Mouse (Mus musculus): Measurements from ENCODE around the gene Zfp3. TPM values are rescaled to one million over a fixed set of nuclear protein-coding genes. Genes with fewer than 3 reads are reported as not detected.
A peak's percentile ranks its signal among the peaks of the same experiment; 100 is the strongest.
"Not testable (repeated sequence)": the region's sequence is repeated elsewhere in the genome, so short reads cannot be mapped to it uniquely, and the experiment has no call there.

The Zfp3 gene
- polyA plus RNA-seq, 1 experiment from 2014 or later: 16.3 TPM

- ATAC-seq (ENCODE audit: low FRiP score): no peak
These were observed 22.4 kb upstream of the Zfp3 start for GRCm38 (mm10) chr11:70741603-70742002.

GRCm38 (mm10) chr11:70742117-70742516 lies 21.9 kb upstream of the Zfp3 start:
- no peak for ATAC-seq (ENCODE audit: low FRiP score)
- H3K36me3 ChIP-seq: no peaks in the 10 kb centered on the region
- H3K27me3 ChIP-seq (replicated peaks): no peaks in the 10 kb centered on the region
- H3K9me3 ChIP-seq (replicated peaks): no peaks in the 10 kb centered on the region
- H3K4me1 ChIP-seq: no peaks in the 10 kb centered on the region
- no peak overlapping the region for H3K4me3 ChIP-seq (replicated peaks)
- 90% methylated on average over 7 of the region's 7 CpGs for WGBS
- no peak overlapping the region for H3K27ac ChIP-seq (replicated peaks)
- no peak overlapping the region for H3K9ac ChIP-seq (replicated peaks)
- H3K4me2 ChIP-seq: no peak overlapping the region

More at GRCm38 (mm10) chr11:70741603-70742002, 22.4 kb upstream of the Zfp3 start:
- H3K4me3 ChIP-seq (replicated peaks): no peak overlapping the region
- H3K4me2 ChIP-seq: no peak overlapping the region
- H3K36me3 ChIP-seq: no peaks in the 10 kb centered on the region
- H3K27ac ChIP-seq (replicated peaks): no peak overlapping the region
- H3K27me3 ChIP-seq (replicated peaks): no peaks in the 10 kb centered on the region
- no peak overlapping the region for H3K9ac ChIP-seq (replicated peaks)
- no peaks in the 10 kb centered on the region for H3K4me1 ChIP-seq
- no peaks in the 10 kb centered on the region for H3K9me3 ChIP-seq (replicated peaks)
- 92% methylated on average over 3 of the region's 3 CpGs for WGBS

- Histone ChIP-seq H3K9ac (replicated peaks) (no peak overlapping the region), H3K9me3 (replicated peaks) (no peaks in the 10 kb centered on the region), H3K27me3 (replicated peaks) (no peaks in the 10 kb centered on the region), H3K4me1 (no peaks in the 10 kb centered on the region), H3K36me3 (no peaks in the 10 kb centered on the region), H3K27ac (replicated peaks) (no peak overlapping the region), H3K4me2 (no peak overlapping the region), H3K4me3 (replicated peaks) (no peak overlapping the region)
- ATAC-seq (ENCODE audit: low FRiP score): no peak
- 74% methylated on average over 12 of the region's 12 CpGs for WGBS
These were observed 21.2 kb upstream of the Zfp3 start for GRCm38 (mm10) chr11:70742581-70743459.

- no peaks in the 10 kb centered on the region for H3K4me1 ChIP-seq
- H3K27ac ChIP-seq (replicated peaks): no peak overlapping the region
- no peak overlapping the region for H3K4me2 ChIP-seq
- no peak overlapping the region for H3K4me3 ChIP-seq (replicated peaks)
- H3K27me3 ChIP-seq (replicated peaks): no peaks in the 10 kb centered on the region
- H3K9ac ChIP-seq (replicated peaks): no peak overlapping the region
- H3K36me3 ChIP-seq: no peaks in the 10 kb centered on the region
- no peak for ATAC-seq (ENCODE audit: low FRiP score)
- no peaks in the 10 kb centered on the region for H3K9me3 ChIP-seq (replicated peaks)
- 88% methylated on average over 7 of the region's 7 CpGs for WGBS
These were observed 18.4 kb upstream of the Zfp3 start for GRCm38 (mm10) chr11:70745636-70746035.

- H3K9me3 ChIP-seq (replicated peaks): no peaks in the 10 kb centered on the region
- H3K27me3 ChIP-seq (replicated peaks): no peaks in the 10 kb centered on the region
- ATAC-seq (ENCODE audit: low FRiP score): no peak
- no peak overlapping the region for H3K9ac ChIP-seq (replicated peaks)
- H3K36me3 ChIP-seq: no peaks in the 10 kb centered on the region
- no peak overlapping the region for H3K27ac ChIP-seq (replicated peaks)
- no peak overlapping the region for H3K4me2 ChIP-seq
- WGBS: 85% methylated on average over 4 of the region's 4 CpGs
- no peaks in the 10 kb centered on the region for H3K4me1 ChIP-seq
- no peak overlapping the region for H3K4me3 ChIP-seq (replicated peaks)
These were observed 16.0 kb upstream of the Zfp3 start for GRCm38 (mm10) chr11:70747876-70748545.

- Histone ChIP-seq H3K9me3 (replicated peaks) (no peaks in the 10 kb centered on the region), H3K27me3 (replicated peaks) (no peaks in the 10 kb centered on the region), H3K9ac (replicated peaks) (no peak overlapping the region), H3K4me3 (replicated peaks) (no peak overlapping the region), H3K4me2 (no peak overlapping the region), H3K4me1 (no peaks in the 10 kb centered on the region), H3K36me3 (no peaks in the 10 kb centered on the region), H3K27ac (replicated peaks) (no peak overlapping the region)
- WGBS: 85% methylated on average over 4 of the region's 4 CpGs
- no peak for ATAC-seq (ENCODE audit: low FRiP score)
These were observed 11.5 kb upstream of the Zfp3 start for GRCm38 (mm10) chr11:70752337-70753017.

GRCm38 (mm10) chr11:70753146-70753545 lies 10.9 kb upstream of the Zfp3 start:
- Histone ChIP-seq H3K4me1 (no peaks in the 10 kb centered on the region), H3K27ac (replicated peaks) (no peak overlapping the region), H3K36me3 (no peaks in the 10 kb centered on the region), H3K4me3 (replicated peaks) (no peak overlapping the region), H3K9ac (replicated peaks) (no peak overlapping the region), H3K9me3 (replicated peaks) (no peaks in the 10 kb centered on the region), H3K27me3 (replicated peaks) (no peaks in the 10 kb centered on the region), H3K4me2 (no peak overlapping the region)
- WGBS: 94% methylated on average over 10 of the region's 10 CpGs
- no peak for ATAC-seq (ENCODE audit: low FRiP score)

- Histone ChIP-seq H3K27me3 (replicated peaks) (no peaks in the 10 kb centered on the region), H3K4me3 (replicated peaks) (no peak overlapping the region), H3K9me3 (replicated peaks) (no peaks in the 10 kb centered on the region), H3K4me1 (no peaks in the 10 kb centered on the region), H3K36me3 (no peaks in the 10 kb centered on the region), H3K4me2 (no peak overlapping the region), H3K9ac (replicated peaks) (no peak overlapping the region), H3K27ac (replicated peaks) (no peak overlapping the region)
- WGBS: 71% methylated on average over 4 of the region's 4 CpGs
- no peak for ATAC-seq (ENCODE audit: low FRiP score)
These were observed 9.5 kb upstream of the Zfp3 start for GRCm38 (mm10) chr11:70754476-70754875.

GRCm38 (mm10) chr11:70754958-70755357 lies 9.1 kb upstream of the Zfp3 start:
- no peak for ATAC-seq (ENCODE audit: low FRiP score)
- H3K27ac ChIP-seq (replicated peaks): no peak overlapping the region
- H3K36me3 ChIP-seq: no peaks in the 10 kb centered on the region

GRCm38 (mm10) chr11:70755645-70756044 lies 8.4 kb upstream of the Zfp3 start:
- Histone ChIP-seq H3K27ac (replicated peaks) (no peak overlapping the region), H3K4me1 (no peaks in the 10 kb centered on the region), H3K4me2 (peak overlapping the region; percentile 36), H3K36me3 (no peaks in the 10 kb centered on the region), H3K9me3 (replicated peaks) (no peaks in the 10 kb centered on the region), H3K4me3 (replicated peaks) (no peak overlapping the region), H3K9ac (replicated peaks) (0 out of 2 replicates have a peak overlapping the region, but pooled peaks have one; percentile 36), H3K27me3 (replicated peaks) (no peaks in the 10 kb centered on the region)
- ATAC-seq (ENCODE audit: low FRiP score): no peak; the same call in 1 of the 2 replicates
- 13% methylated on average over 7 of the region's 7 CpGs for WGBS

More at GRCm38 (mm10) chr11:70754958-70755357, 9.1 kb upstream of the Zfp3 start:
- WGBS: 69% methylated on average over 7 of the region's 7 CpGs
- Histone ChIP-seq H3K4me1 (no peaks in the 10 kb centered on the region), H3K4me3 (replicated peaks) (no peak overlapping the region), H3K27me3 (replicated peaks) (no peaks in the 10 kb centered on the region), H3K9me3 (replicated peaks) (no peaks in the 10 kb centered on the region), H3K9ac (replicated peaks) (no peak overlapping the region), H3K4me2 (no peak overlapping the region)

GRCm38 (mm10) chr11:70760446-70760845 lies 3.6 kb upstream of the Zfp3 start:
- H3K27ac ChIP-seq (replicated peaks); H3K36me3 ChIP-seq; H3K9me3 ChIP-seq (replicated peaks); H3K4me2 ChIP-seq; H3K4me3 ChIP-seq (replicated peaks); H3K9ac ChIP-seq (replicated peaks); ATAC-seq (ENCODE audit: low FRiP score); H3K27me3 ChIP-seq (replicated peaks): not testable (repeated sequence)
- peaks cover 15% of the 10 kb centered on the region for H3K4me1 ChIP-seq
- WGBS: 67% methylated on average over 3 of the region's 3 CpGs

Data from neural tube, embryonic 15.5 days (tissue).